Mouse (Mus musculus) G1E (cell line): ENCODE data around the gene BC055324. TPM values are rescaled to one million over a fixed set of nuclear protein-coding genes. Genes with fewer than 3 reads are reported as not detected.

ENCODE experiments used
- ATAC-seq: 2 replicates; pipeline ENCODE4 v1.8.0; 2016; ENCODE audit warnings: mild to moderate bottlenecking; ENCODE audit not compliant: insufficient number of reproducible peaks, poor library complexity, low FRiP score, severe bottlenecking; ENCODE audit errors: extremely low read depth
- DNase-seq: peaks from one replicate; pipeline ENCODE4 v3.0.0; 2012; ENCODE audit warnings: low spot score
- H3K27me3 ChIP-seq: 2 replicates; pipeline ENCODE4 v1.6.1; 2012; ENCODE audit warnings: mild to moderate bottlenecking, low read length, inconsistent platforms; ENCODE audit not compliant: insufficient read depth
- H3K36me3 ChIP-seq: replicated peaks from 2 replicates; pipeline ENCODE3; 2012; ENCODE audit warnings: mild to moderate bottlenecking, inconsistent platforms
- H3K4me1 ChIP-seq: 2 replicates; pipeline ENCODE4 v1.6.1; 2012; ENCODE audit warnings: low read depth, low read length, inconsistent platforms, mixed read lengths; ENCODE audit not compliant: insufficient read depth
- H3K4me3 ChIP-seq: 2 replicates; pipeline ENCODE4 v1.5.1; 2012; ENCODE audit warnings: low read depth, mild to moderate bottlenecking, inconsistent platforms, low read length, moderate library complexity, mixed read lengths
- H3K9me3 ChIP-seq: replicated peaks from 2 replicates; pipeline ENCODE4 v1.6.1; 2012; ENCODE audit warnings: inconsistent platforms
- CTCF ChIP-seq: IDR thresholded peaks from 2 replicates; pipeline ENCODE4 v1.5.1; 2012; ENCODE audit warnings: low read depth, low read length, inconsistent platforms, mixed read lengths
- GATA1 ChIP-seq: IDR thresholded peaks from 2 replicates; pipeline ENCODE4 v1.6.1; 2012; ENCODE audit warnings: borderline replicate concordance, low read length, inconsistent platforms, mixed read lengths
- GATA2 ChIP-seq: IDR thresholded peaks from 2 replicates; pipeline ENCODE4 v1.6.1; 2012; ENCODE audit warnings: low read depth, low read length, inconsistent platforms, borderline replicate concordance
- POLR2AphosphoS5 ChIP-seq: IDR thresholded peaks from 2 replicates; pipeline ENCODE4 v1.6.1; 2012; ENCODE audit warnings: low read depth, low read length, inconsistent platforms; ENCODE audit not compliant: insufficient replicate concordance
- TAL1 ChIP-seq: conservative IDR thresholded peaks from 2 replicates; pipeline ENCODE4 v1.6.1; 2012; ENCODE audit warnings: low read depth, low read length, inconsistent platforms, mixed read lengths
- polyA plus RNA-seq: library from polyadenylated mRNA; stranded (reverse); fragments of >175 nt; gene quantifications from 2 replicates; pipeline ENCODE4 v1.2.3, GENCODE M21; 2012
- total RNA-seq, 2 experiments: library from RNA; stranded (forward) in 1 of 2; stranded (reverse) in 1 of 2; fragments of 200-1000 nt in 1 of 2; fragments of >200 nt in 1 of 2; fragmentation: Nextera tagmentation in 1 of 2; gene quantifications; 2 replicates each; pipeline ENCODE4 v1.2.3; 2014 to 2017

BC055324 gene
- total and polyA plus RNA-seq, 3 experiments: 3.7 to 39.9 (median 26.0) TPM

GRCm38 (mm10) chr1:163964008-163964689, 30.4 kb downstream of the BC055324 start:
- H3K4me3 ChIP-seq: no peak overlapping the region
- TF ChIP-seq GATA2 (no peak), POLR2AphosphoS5 (no peak), CTCF (no peak), GATA1 (no peak), TAL1 (no peak)
- H3K4me1 ChIP-seq: no peaks in the 10 kb centered on the region
- peaks cover 52% of the 10 kb centered on the region for H3K36me3 ChIP-seq
- H3K9me3 ChIP-seq: no peaks in the 10 kb centered on the region
- H3K27me3 ChIP-seq: no peaks in the 10 kb centered on the region
- DNase-seq: no peak
- ATAC-seq: no peak

- no peak for DNase-seq
- no peak for ATAC-seq
- H3K36me3 ChIP-seq: peaks cover 79% of the 10 kb centered on the region
- no peak overlapping the region for H3K4me3 ChIP-seq
- H3K4me1 ChIP-seq: no peaks in the 10 kb centered on the region
- no peaks in the 10 kb centered on the region for H3K27me3 ChIP-seq
- H3K9me3 ChIP-seq: no peaks in the 10 kb centered on the region
- TF ChIP-seq CTCF (no peak), GATA2 (no peak), GATA1 (no peak), TAL1 (no peak), POLR2AphosphoS5 (no peak)
These were observed 36.6 kb downstream of the BC055324 start for GRCm38 (mm10) chr1:163958036-163958435.

- no peaks in the 10 kb centered on the region for H3K9me3 ChIP-seq
- TF ChIP-seq GATA1 (no peak), CTCF (no peak), POLR2AphosphoS5 (no peak), TAL1 (no peak)
These were observed 41.2 kb downstream of the BC055324 start for GRCm38 (mm10) chr1:163953396-163953795.

GRCm38 (mm10) chr1:163942056-163942455, 52.5 kb downstream of the BC055324 start:
- no peaks in the 10 kb centered on the region for H3K27me3 ChIP-seq
- peaks cover 94% of the 10 kb centered on the region for H3K36me3 ChIP-seq

More at GRCm38 (mm10) chr1:163953396-163953795, 41.2 kb downstream of the BC055324 start:
- H3K36me3 ChIP-seq: peaks cover 94% of the 10 kb centered on the region
- ATAC-seq: no peak
- H3K4me3 ChIP-seq: no peak overlapping the region
- no peak for DNase-seq
- no peaks in the 10 kb centered on the region for H3K27me3 ChIP-seq
- H3K4me1 ChIP-seq: no peaks in the 10 kb centered on the region; the same call in 1 of the 2 replicates

GRCm38 (mm10) chr1:163934591-163934990, 60.0 kb downstream of the BC055324 start:
- Histone ChIP-seq H3K9me3 (no peaks in the 10 kb centered on the region), H3K4me1 (peaks cover 44% of the 10 kb centered on the region), H3K4me3 (no peak overlapping the region), H3K36me3 (peaks cover 74% of the 10 kb centered on the region), H3K27me3 (no peaks in the 10 kb centered on the region)
- DNase-seq (no peak), ATAC-seq (no peak)
- TF ChIP-seq CTCF (no peak), GATA1 (no peak)

More at GRCm38 (mm10) chr1:163942056-163942455, 52.5 kb downstream of the BC055324 start:
- TF ChIP-seq POLR2AphosphoS5 (no peak), GATA2 (no peak), CTCF (no peak), TAL1 (no peak), GATA1 (no peak)
- no peak for DNase-seq
- ATAC-seq: no peak
- Histone ChIP-seq H3K4me3 (no peak overlapping the region), H3K9me3 (no peaks in the 10 kb centered on the region), H3K4me1 (peaks cover 10% of the 10 kb centered on the region; the same call in 1 of the 2 replicates)

GRCm38 (mm10) chr1:163931801-163932200, 62.8 kb downstream of the BC055324 start:
- Histone ChIP-seq H3K9me3 (no peaks in the 10 kb centered on the region), H3K4me1 (peaks cover 54% of the 10 kb centered on the region), H3K36me3 (peaks cover 54% of the 10 kb centered on the region), H3K27me3 (no peaks in the 10 kb centered on the region), H3K4me3 (peak overlapping the region; percentile 88)
- peak; percentile 53 for DNase-seq
- peak; percentile 45; the same call in 1 of the 2 replicates for TF ChIP-seq TAL1
- TF ChIP-seq GATA2: no peak
- peak; percentile 77 for ATAC-seq

GRCm38 (mm10) chr1:163930458-163930794, 64.2 kb downstream of the BC055324 start:
- ATAC-seq (no peak), DNase-seq (peak; percentile 39)
- H3K27me3 ChIP-seq: no peaks in the 10 kb centered on the region
- H3K4me3 ChIP-seq: peak overlapping the region; percentile 88
- H3K36me3 ChIP-seq: peaks cover 40% of the 10 kb centered on the region
- H3K9me3 ChIP-seq: no peaks in the 10 kb centered on the region
- H3K4me1 ChIP-seq: peaks cover 45% of the 10 kb centered on the region
- TF ChIP-seq GATA2: no peak
- no peak for TF ChIP-seq CTCF
- no peak for TF ChIP-seq POLR2AphosphoS5
- TF ChIP-seq TAL1: no peak
- TF ChIP-seq GATA1: no peak
